Mouse (Mus musculus) cerebellum, postnatal 10 days (tissue): Measurements from ENCODE around the gene Ldlrad3.

Experiments used
- DNase-seq, 2 experiments: peaks; one replicate each; pipeline ENCODE4 v3.0.0; 2021; ENCODE audit warnings: mixed read lengths in 2 of 2

Gene Ldlrad3

GRCm38 (mm10) chr2:102185951-102186561 lies at the start of gene Ldlrad3:
Gene Ldlrad3 (minus strand): TSS chr2:102186385.
- peak; percentile 92 to 96 for DNase-seq

GRCm38 (mm10) chr2:102231470-102231869 lies 45.3 kb upstream of the Ldlrad3 start:
- peak; percentile 31 to 41 for DNase-seq

GRCm38 (mm10) chr2:102229126-102229525 lies 42.9 kb upstream of the Ldlrad3 start:
- no peak for DNase-seq

GRCm38 (mm10) chr2:102228331-102228730 lies 42.1 kb upstream of the Ldlrad3 start:
- no peak for DNase-seq

- DNase-seq, result no peak
These were observed 41.7 kb upstream of the Ldlrad3 start for GRCm38 (mm10) chr2:102227839-102228238.

- DNase-seq, result no peak
These were observed 40.1 kb upstream of the Ldlrad3 start for GRCm38 (mm10) chr2:102226274-102226673.

- DNase-seq, result no peak
These were observed 37.4 kb upstream of the Ldlrad3 start for GRCm38 (mm10) chr2:102223355-102224128.

GRCm38 (mm10) chr2:102222749-102223148 lies 36.6 kb upstream of the Ldlrad3 start:
- DNase-seq, result no peak

- no peak for DNase-seq
These were observed 30.6 kb upstream of the Ldlrad3 start for GRCm38 (mm10) chr2:102216817-102217216.

GRCm38 (mm10) chr2:102212096-102212495 lies 25.9 kb upstream of the Ldlrad3 start:
- DNase-seq, result no peak

GRCm38 (mm10) chr2:102205672-102206399 lies 19.7 kb upstream of the Ldlrad3 start:
- peak in 1 of 2 experiments; percentile 19 for DNase-seq

GRCm38 (mm10) chr2:102203478-102203877 lies 17.3 kb upstream of the Ldlrad3 start:
- DNase-seq, result no peak

GRCm38 (mm10) chr2:102202211-102202770 lies 16.1 kb upstream of the Ldlrad3 start:
- peak; percentile 54 for DNase-seq

GRCm38 (mm10) chr2:102201198-102201948 lies 15.2 kb upstream of the Ldlrad3 start:
- peak; percentile 62 to 67 for DNase-seq

- DNase-seq, result no peak
These were observed 11.1 kb upstream of the Ldlrad3 start for GRCm38 (mm10) chr2:102197332-102197731.

GRCm38 (mm10) chr2:102196709-102197108 lies 10.5 kb upstream of the Ldlrad3 start:
- DNase-seq, result peak; percentile 49 to 51

- DNase-seq, result no peak
These were observed 9.3 kb upstream of the Ldlrad3 start for GRCm38 (mm10) chr2:102195494-102195893.

GRCm38 (mm10) chr2:102194247-102194646 lies 8.1 kb upstream of the Ldlrad3 start:
- DNase-seq, result no peak

- peak; percentile 55 to 63 for DNase-seq
These were observed 7.0 kb upstream of the Ldlrad3 start for GRCm38 (mm10) chr2:102192943-102193820.

- DNase-seq, result peak; percentile 31 to 41
These were observed 5.6 kb upstream of the Ldlrad3 start for GRCm38 (mm10) chr2:102191736-102192135.

- DNase-seq, result peak; percentile 36 to 52
These were observed 4.8 kb upstream of the Ldlrad3 start for GRCm38 (mm10) chr2:102190956-102191355.
